Mouse (Mus musculus): ENCODE measurements around the gene Slc5a4b. TPM values are rescaled to one million over a fixed set of nuclear protein-coding genes. Genes with fewer than 3 reads are reported as not detected.

The Slc5a4b gene
- total RNA-seq, 1 experiment from 2014 or later = not detected

DNA sequence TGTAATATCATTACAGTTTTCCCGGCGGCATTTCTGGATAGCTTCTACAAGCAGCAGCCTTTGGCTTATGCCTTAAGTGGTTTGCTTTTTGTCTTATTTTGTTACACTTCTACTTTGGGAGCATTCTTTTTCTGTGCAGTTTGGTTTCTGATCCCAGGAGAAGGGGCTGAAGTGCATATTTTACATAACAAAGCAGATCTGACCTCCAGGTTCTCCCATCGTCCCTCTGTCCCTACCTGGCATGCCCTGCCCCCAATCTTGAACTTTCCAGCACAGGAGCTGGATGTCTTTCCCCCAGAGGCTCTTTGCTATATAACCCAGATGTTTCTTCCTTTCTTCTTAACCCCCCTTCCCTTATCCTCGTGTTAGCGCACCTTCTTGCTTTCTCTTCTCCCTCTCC, 65.4 kb downstream of the Slc5a4b start:
- DNase-seq = no peak

DNA sequence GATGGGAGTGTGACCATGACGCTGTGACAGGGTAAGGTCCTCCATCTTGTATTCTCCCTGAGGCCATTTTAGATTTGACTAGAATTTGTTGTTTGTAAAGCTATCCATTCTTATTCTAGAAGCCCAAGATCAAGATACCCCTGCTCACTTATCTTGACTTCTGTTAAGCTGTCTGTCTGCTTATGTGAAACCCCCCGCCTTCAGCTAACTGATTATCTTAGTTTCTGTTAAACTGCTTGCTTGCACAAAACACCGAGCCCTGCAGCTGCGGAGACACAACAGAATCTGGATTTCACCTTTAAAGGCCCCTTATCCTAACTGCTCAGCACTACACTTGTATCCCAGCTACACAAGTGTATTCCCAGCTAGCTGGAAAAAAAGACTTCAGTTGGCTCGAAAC, 73.8 kb downstream of the Slc5a4b start:
- DNase-seq = no peak

DNA sequence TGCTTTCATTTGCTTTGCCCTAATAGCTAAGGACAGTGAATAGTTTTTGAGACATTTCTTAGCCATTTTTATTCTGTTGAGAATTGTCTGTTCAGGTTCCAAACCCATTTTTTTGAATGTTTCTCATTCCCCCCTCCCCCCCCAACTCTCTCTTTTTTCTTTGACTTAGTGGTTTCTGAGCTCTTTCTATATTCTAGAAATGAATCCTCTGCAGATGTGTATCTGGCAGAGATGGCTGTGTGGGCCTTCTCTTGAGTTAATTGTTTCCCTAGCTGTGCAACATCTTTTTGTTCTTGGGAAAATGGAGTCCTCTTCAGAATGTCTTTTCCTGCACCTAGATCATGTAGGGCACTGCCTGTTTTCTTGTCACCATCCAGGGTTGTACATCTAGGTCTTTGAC, 75.5 kb downstream of the Slc5a4b start:
- no peak for DNase-seq

DNA sequence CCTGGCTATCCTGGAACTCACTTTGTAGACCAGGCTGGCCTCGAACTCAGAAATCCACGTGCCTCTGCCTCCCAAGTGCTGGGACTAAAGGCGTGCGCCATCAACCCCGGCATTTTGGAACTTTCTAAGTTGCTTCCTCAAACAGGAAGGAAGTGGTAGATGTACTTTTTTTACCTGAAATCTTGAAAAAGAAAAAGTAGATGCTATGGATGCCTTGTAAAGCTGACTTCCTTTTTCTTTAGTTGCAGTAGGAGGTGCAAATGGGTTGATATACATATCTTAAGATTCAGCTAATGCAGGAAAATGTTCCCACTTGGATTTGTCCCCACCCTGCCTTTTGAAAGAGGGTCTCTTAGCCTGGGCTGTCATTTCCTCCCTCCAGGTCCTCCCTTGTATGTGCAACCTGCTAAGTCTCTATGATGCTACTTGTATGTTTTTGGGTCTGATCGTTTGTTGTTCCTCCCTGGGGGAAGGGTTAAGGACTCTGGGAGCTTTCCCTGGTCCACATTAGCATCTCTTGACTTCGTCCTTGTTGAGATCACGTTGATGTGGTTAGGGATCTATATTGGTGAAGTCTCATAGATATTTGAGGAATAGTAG, 76.7 kb downstream of the Slc5a4b start:
- DNase-seq = no peak

- DNase-seq = no peak
Observed at GRCm38 (mm10) chr10:76033119-76033455, 77.7 kb downstream of the Slc5a4b start.

GRCm38 (mm10) chr10:76032402-76033118, 78.2 kb downstream of the Slc5a4b start, which contains the start of gene Zfp280b:
TSS of gene Zfp280b (plus strand) at chr10:76032650.
- peak; percentile 98 for DNase-seq

DNA sequence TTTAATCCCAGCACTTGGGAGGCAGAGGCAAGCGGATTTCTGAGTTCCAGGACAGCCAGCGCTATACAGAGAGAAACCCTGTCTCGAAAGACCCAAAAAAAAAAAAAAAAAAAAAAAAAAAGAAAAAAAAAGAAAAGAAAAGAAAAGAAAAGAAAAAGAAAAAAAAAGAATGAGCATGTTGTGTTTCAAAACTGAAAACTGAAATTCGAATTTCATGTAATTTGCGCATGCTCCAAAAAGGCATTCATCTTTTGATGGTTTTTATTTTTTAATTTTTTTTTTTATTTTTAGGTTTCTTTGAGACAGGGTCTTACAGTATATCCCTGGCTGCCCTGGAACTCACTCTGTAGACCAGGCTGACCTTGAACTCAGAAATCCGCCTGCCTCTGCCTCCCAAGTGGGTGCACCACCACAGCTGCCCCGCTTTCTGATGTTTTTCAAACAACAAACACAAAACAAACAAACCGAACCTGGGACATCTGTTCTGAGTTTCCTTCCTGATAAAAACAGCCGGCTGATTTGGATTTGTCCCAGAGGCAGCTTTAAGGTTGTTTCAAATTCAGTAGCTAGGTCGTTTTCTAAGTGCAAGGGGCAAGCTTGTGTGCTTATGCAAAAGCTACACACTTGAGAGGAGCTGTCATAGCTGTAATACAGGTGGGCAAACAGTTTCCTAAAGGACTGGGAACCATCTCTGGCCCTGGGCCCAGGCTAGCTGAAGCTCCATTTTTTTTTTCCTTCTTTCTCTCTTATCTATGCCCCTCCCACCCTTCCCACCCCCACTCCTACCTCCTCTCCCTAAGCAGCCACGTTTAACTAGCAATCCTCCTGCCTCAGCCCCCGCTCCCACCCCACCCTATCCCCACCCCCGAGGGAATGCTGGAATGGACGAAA, 79.0 kb downstream of the Slc5a4b start:
- no peak for DNase-seq

GRCm38 (mm10) chr10:76030496-76030895, 80.3 kb downstream of the Slc5a4b start:
- no peak for DNase-seq

- DNase-seq = no peak
Observed at GRCm38 (mm10) chr10:76029276-76029675, 81.5 kb downstream of the Slc5a4b start.

DNA sequence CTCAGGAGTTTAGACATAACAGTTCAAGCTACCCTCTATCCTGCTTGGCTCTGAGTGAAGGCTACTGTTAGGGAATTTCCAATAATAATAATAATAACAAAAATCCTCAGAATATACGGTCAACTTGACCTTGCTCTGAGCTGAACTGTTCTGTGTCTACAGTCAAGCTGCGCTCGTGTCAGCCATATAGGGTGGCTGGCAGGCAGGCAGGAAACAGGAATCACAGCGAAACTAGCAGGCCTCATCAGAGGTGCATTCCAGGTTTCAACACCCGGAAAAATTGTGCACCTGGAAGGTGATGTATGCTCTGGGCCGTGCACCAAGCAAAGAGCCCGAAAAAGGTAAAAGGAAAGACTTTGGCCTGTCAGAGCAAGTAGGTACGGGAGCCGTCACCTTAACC, 82.4 kb downstream of the Slc5a4b start:
- no peak for DNase-seq

DNA sequence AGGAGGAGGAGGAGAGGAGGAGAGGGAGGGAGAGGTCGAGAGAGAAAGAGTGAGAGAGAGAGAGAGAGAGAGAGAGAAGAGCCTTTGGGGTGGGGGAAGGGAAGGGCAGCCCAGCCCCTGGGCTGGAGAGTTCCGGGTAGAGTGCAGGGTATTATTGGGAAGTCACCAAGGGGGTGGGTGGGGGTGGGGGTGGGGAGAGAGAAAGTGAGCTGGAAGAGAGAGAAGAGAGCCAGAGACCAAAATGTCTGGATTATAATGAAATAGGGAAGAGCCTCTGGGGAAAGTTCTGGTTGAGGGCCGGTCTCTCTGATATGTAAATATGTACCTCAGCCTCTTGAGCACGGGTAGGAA, 82.8 kb downstream of the Slc5a4b start:
- DNase-seq = no peak

GRCm38 (mm10) chr10:76027127-76028015, 83.4 kb downstream of the Slc5a4b start:
- no peak for DNase-seq

DNA sequence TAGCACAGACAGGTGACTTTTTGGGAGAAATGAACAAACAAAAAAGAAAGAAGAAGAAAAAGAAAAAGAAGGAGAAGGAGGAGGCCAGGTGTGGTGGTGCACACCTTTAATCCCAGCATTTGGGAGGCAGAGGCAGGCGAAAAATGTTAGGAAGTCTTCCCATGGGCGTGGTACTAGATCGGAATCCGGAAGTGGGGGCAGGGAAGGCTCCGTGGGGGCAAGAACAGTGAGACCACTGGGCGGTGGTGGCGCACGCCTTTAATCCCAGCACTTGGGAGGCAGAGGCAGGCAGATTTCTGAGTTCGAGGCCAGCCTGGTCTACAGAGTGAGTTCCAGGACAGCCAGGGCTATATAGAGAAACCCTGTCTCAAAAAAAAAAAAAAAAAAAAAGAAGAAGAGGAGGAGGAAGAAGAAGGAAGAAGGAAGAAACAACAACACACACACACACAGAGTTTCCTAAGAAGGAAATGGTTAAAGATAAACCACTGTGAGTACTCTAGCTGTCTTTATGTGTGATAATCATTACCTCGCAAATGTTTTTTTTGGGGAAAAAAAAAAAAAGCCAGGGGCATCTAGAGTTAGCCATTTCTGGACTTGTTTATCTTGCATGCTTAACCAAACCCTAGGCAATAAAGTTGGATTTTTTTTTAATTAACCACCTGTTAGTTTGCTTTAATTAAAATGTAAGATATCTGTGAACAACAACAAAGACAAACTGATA, 85.1 kb downstream of the Slc5a4b start:
- DNase-seq = no peak

DNA sequence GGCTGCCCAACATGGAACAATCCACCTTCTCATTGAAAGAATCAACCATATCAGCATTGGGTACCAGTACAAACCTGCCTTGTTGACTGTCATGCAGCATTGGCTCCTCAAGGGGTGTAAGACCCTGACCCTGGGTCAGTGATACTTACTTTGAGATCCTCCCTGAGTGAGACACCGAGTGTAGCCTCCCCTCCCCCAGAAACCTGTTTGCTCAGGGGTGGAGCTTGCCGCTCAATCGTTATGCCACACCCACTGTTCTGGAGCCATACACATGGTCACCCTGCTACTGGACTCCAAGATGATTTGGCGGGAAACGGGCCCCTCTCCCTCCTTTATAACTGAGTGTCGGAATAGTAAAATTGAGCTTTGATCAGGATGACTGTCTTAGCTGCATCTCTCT, 86.8 kb downstream of the Slc5a4b start:
- DNase-seq = no peak

- DNase-seq = no peak
Observed at GRCm38 (mm10) chr10:76021728-76022127, 89.0 kb downstream of the Slc5a4b start.

DNA sequence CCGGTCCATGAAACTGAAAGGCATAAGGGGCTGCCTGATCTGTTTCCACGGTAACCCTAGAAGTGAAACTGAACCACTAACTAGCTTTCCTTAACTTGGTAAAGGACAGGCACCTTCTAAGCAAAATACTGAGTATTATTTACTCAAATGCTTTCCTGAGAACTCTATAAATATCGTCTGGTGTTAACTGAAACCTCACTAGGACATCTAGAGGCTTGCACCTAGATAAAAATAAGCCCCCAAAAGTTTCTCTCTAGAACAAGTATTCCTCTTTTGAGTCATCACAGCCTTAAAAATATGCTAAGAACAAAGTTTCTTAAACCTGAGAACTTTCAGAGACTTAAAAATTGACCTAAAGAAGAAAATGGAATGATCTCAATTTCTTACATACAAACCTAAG, 93.9 kb downstream of the Slc5a4b start:
- no peak for DNase-seq

- no peak for DNase-seq
Observed at GRCm38 (mm10) chr10:76012922-76013321, 97.8 kb downstream of the Slc5a4b start.

- no peak for DNase-seq
Observed at GRCm38 (mm10) chr10:76009812-76010211, 100.9 kb downstream of the Slc5a4b start.
